Mouse (Mus musculus) small intestine, adult 2 months (tissue): ENCODE data around the gene Surf1.

Source experiments
- CTCF ChIP-seq: fragments of 200-500 bp; IDR thresholded peaks from 2 replicates; pipeline ENCODE4 v1.5.1; 2012; ENCODE audit warnings: low read depth, mild to moderate bottlenecking, control low read depth, inconsistent platforms, low read length, moderate library complexity, mixed read lengths; ENCODE audit not compliant: insufficient replicate concordance, insufficient read length; ENCODE audit errors: extremely low read depth
- POLR2A ChIP-seq: fragments of 200-500 bp; IDR thresholded peaks from 2 replicates; pipeline ENCODE4 v1.6.1; 2012; ENCODE audit warnings: low read depth, mild to moderate bottlenecking, control low read depth, inconsistent platforms, low read length, moderate library complexity

DNA sequence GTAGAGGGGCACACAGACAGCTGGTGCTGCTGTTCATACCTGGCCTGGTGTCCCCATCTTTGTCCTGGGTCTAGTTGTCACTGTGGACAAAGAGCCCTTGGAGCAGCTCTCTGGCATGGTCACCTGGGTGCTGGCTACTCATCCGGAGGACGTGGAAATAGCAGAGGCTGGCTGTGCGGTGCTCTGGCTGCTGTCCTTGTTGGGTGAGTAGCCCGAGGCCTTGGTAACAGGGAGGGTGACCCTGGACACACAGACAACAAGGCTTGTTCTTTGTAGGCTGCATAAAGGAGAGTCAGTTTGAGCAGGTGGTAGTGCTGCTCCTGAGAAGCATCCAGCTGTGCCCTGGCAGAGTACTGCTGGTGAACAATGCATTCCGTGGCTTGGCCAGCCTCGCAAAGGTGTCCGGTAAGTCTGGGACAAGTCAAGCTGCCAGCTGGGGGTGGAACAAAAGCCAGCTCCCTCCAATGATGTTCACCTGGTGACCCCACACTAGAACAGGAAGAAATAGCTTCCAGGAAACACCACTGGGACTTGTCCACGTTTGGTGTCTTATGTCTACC is 35.1 kb upstream of the Surf1 start:
- TF ChIP-seq CTCF (no peak), POLR2A (no peak)
